In genomic region chr16:25912185-25912584, GRCm38 (mm10) we compare ENCODE assay signal across 25 mouse cellular contexts.
DNase-seq lines count a peak whose midpoint lies in the region; ATAC-seq and TF ChIP-seq lines count a peak whose summit lies in the region.
"Had no signal": no experiment of that assay in that cellular context is flagged by ENCODE, and none has a peak within 500 bp of the region (broad histone marks: within the 10 kb centered on the region; RNA-seq: fewer than 3 reads in every experiment).

No protein-coding gene starts in this region.

- no peak for TF ChIP-seq CTCF in layer of hippocampus, adult 2 months (conservative IDR thresholded peaks at IDR 0.05)

- H3K4me3 ChIP-seq in layer of hippocampus, adult 2 months = no peak overlapping the region
- H3K4me3 ChIP-seq: embryonic facial prominence, embryonic 13.5 days; embryonic facial prominence, embryonic 15.5 days; erythroblast, embryonic 14.5 days; forebrain, embryonic 13.5 days; forebrain, embryonic 15.5 days had no signal

- 0 out of 2 replicates have a peak, but pooled peaks have one; percentile 17 for ATAC-seq in megakaryocyte progenitor cell, adult 5-6 weeks (replicated peaks; ENCODE audit: poor library complexity)
- ATAC-seq in granulocyte monocyte progenitor cell, adult 5-6 weeks (replicated peaks; ENCODE audit: poor library complexity, severe bottlenecking) = no peak
- ATAC-seq: activated CD4-positive, CD25-positive, alpha-beta regulatory T cell, adult 4 months; forebrain, embryonic 13.5 days; forebrain, embryonic 15.5 days; forebrain, postnatal 0 days; Patski had no signal

- H3K27ac ChIP-seq in layer of hippocampus, adult 2 months = peak overlapping the region; percentile 58
- H3K27ac ChIP-seq: embryonic facial prominence, embryonic 13.5 days; embryonic facial prominence, embryonic 15.5 days; forebrain, embryonic 13.5 days; forebrain, embryonic 15.5 days had no signal

- DNase-seq in layer of hippocampus, adult 2 months (ENCODE audit: low spot score in 2 of 2) = no peak
- no peak for DNase-seq in layer of hippocampus, adult 8-10 months (ENCODE audit: low spot score in 2 of 2)
- DNase-seq in NIH3T3 (ENCODE audit: low read depth) = peak; percentile 9
- DNase-seq in fat pad, adult 2 months (ENCODE audit: extremely low read depth, low read depth, low spot score) = peak; percentile 91
- DNase-seq in kidney, postnatal 10 days = no peak
- DNase-seq: adrenal gland, adult 2 months; adrenal gland, postnatal 10 days; adrenal gland, postnatal 25 days; cerebellum, adult 11 months; cerebellum, adult 18-20 months; cerebellum, adult 8-10 months; cerebellum, adult 9-11 months; cerebellum, postnatal 14 days; cerebellum, postnatal 36 days; embryo, embryonic 11 days; forebrain, postnatal 0 days had no signal

Comparison
In these comparisons a context has a peak if more than half of its experiments do, and no peak if none do; other contexts are left out.
1. DNase-seq: peak in NIH3T3 (single experiment) and fat pad, adult 2 months (single experiment); none in layer of hippocampus, adult 2 months (0 of 2), layer of hippocampus, adult 8-10 months (0 of 2) and kidney, postnatal 10 days (single experiment).